Mouse (Mus musculus): ENCODE data around the gene Ctsz. TPM values are rescaled to one million over a fixed set of nuclear protein-coding genes. Genes with fewer than 3 reads are reported as not detected.

Gene Ctsz
- total RNA-seq (2023) = 100 to 1,000 TPM; 157 to 164 TPM

DNA sequence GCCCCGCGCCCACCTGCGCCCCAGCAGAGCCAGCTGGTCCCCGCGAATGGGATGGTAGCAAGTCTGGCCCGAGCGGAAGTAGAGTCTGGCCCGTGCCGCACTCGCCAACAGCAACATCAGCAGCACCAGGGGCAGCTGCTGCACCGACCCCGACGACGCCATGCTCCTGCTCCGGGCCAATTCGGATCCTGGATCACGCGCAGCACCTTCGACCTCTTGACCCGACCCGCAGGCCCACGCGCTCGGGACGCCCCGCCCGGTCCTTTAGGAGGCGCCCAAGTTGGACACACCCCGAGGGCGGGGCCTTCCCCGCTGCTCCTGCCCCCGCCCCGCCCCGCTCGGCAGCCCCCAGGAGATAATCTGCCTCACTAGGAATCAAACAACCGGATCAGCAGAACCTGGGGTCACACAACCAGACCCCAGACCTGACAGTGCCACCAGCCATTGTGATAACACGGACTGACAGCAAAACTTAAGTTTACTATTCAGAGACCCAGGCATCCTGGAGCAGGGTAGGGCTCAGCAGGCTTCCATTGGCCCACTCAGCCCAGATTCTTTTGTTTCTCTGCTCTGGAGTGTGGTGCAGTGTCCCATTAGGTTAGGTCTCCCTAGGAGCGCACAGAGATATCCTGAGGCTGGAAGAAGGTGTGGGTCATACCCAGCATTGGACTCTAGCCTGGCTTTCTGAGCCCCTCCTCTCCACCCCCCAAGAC lies at the start of gene Ctsz:
TSS of gene Ctsz (minus strand) at position 303 of the 713 bp plus-strand sequence.

DNA sequence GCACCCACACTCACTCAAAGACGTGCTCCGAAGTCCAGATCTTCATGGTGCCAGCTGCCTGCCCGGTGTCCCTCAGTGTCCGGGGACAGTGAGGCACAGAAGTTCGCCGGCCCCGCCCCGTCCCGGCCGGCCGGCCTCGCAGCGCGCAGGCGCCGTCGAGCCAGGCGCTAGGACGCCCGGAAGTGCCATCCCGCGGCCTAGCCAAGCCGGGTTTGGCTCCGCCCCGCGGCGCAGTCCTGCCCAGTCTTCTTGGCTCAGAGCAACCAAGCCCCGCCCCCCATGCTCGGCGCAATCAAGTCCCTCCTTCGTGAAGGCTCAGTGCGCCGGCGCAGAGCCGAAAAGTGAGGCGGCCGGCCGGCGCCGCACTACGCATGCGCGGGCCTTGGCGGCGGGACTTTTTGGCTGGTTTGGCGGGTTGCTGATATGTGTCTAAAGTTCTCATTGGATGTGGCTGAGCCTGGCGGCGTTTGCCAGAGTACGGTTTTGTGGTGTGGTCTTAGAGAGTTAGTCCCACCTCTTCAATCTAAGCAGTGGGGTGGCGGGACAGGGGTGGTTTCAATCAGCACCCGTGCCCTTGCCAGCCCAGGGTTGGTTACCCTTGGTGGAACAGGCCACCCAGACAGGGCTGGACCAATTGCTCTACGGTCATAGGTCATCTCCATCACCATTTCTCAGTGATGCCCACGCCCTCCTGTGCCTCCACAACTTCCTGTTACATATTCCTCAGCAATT lies 34.1 kb upstream of the Ctsz start, which contains the start of gene Prelid3b:
TSS of gene Prelid3b (minus strand) at position 264 of the 732 bp plus-strand sequence.

DNA sequence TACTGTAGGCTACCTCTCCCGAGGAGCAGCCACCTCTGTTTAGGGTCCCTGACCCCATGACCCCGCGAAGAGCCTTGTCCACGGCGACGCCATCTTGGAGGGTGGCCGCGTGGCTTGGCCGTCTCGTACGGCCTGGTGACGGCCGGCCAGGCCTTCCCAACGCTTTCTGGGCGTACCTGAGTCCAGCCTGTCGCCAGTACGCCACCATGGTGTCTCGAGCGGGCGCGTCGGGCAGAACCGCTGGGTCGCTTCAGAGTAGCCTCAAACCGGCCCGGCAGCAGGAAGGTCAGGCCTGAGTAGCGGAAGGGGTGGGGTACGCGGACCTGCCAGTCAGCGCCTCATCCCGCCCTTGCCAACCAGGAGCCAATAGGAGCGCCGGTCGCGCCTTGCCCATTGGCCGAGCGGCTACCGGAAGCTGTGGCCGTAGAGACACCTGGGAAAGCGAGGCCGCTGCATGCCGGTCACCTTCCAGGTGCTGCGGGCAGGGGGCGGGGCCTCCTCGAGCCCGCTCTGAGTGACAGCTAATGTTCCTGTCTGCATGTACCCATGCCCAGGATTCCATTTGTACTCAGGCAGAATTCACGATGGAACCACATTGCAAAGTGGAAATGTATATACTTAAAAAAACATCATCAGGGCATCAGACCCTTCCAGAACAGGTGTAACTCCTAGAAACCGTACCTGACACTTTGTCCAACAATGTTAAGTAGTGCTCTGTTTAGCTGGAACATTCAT lies 25.1 kb upstream of the Ctsz start, which contains the start of gene Atp5e:
TSS of gene Atp5e (minus strand) at position 317 of the 735 bp plus-strand sequence.

DNA sequence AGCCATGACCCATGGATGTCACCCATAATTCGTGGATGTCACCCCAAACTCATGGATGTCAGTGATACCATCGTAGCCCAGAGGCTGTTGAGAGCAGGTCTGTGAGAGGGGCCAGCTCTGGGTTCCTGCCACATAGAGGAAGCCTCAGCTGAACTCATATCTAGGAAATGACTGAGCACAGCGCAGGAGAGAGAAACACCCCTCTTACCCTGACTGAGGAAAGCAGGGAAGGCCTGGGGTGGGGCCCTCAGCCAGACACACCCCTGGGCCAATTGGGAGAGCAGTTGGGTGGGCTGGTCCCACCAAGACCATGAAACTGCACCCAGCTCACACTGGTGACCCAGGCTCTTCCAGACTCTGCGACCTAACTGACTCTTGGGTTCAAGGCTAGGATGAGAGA lies 11.5 kb upstream of the Ctsz start, which contains the start of gene Tubb1:
TSS of gene Tubb1 (plus strand) at position 343 of the 400 bp plus-strand sequence.

DNA sequence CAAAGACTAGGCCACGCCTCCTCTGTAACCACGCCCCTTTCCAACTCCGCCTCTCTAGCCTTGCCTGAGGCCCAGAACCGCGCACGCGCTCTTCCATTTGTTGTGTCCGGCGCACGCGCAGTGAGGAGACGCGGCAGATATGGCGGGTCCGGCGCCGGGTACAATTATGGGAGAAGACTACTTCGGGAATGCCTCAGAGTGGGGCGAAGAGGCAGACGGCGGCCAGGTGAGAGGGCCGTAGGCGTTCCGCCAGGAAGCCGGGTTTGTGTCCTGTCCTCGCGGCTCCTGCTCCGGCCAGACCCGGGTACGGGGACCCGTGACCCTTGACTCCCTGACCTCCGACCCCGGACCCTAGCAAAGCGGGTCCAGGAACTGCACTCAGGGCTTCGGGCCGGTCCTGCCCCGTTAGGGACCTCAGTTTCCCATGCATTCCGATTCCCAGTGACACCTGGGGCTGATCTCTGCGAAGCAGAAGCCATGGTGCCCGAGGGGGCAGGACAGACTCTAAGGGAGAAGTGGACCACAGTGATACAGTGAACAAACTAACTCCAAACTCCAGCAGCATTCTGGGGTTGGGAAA lies 23.0 kb downstream of the Ctsz start, which contains the start of gene Nelfcd:
TSS of gene Nelfcd (plus strand) at position 74 of the 580 bp plus-strand sequence.

Other genes with a start within 250 kb of the Ctsz start
- gene Gnas, start 154.7 kb downstream of the Ctsz start, total RNA-seq (2023) = 100 to 1,000 TPM; 349 to 392 TPM
- under 1 TPM; 0.68 to 0.90 TPM for gene Gm20721, start 92.3 kb downstream of the Ctsz start, total RNA-seq (2023)
- 10 to 100 TPM; 43.9 to 46.6 TPM for gene Nelfcd, start 23.2 kb downstream of the Ctsz start, total RNA-seq (2023)
- gene Tubb1, start 11.7 kb upstream of the Ctsz start, total RNA-seq (2023) = under 1 TPM; 0.57 TPM
- gene Atp5e, start 25.1 kb upstream of the Ctsz start, total RNA-seq (2023) = 100 to 1,000 TPM; 171 to 194 TPM
- gene Prelid3b, start 34.0 kb upstream of the Ctsz start, total RNA-seq (2023) = 10 to 100 TPM; 33.9 to 35.3 TPM
- gene Zfp831, start 204.5 kb upstream of the Ctsz start, total RNA-seq (2023) = 10 to 100 TPM; 10.9 to 14.7 TPM

All from neutrophil, adult 83 days (primary cell).